Mouse (Mus musculus) inflammation-experienced regulatory T-cells, adult 6 months (primary cell): Measurements from ENCODE around the gene T2. TPM values are rescaled to one million over a fixed set of nuclear protein-coding genes. Genes with fewer than 3 reads are reported as not detected.

ENCODE experiments used
- ATAC-seq: one replicate; pipeline ENCODE4 v1.8.0; 2017
- polyA plus RNA-seq, 3 experiments: library from polyadenylated mRNA; unstranded; fragments of 100-300 nt; shearing (Covaris generic); gene quantifications; one replicate each; pipeline ENCODE4 v1.2.1; 2017

T2 gene
- polyA plus RNA-seq, 3 experiments from 2014 or later = 0.44 to 2.0 (median 1.4) TPM

- no peak for ATAC-seq
Measured at GRCm38 (mm10) chr17:8420739-8421138, 64.9 kb downstream of the T2 start.

DNA sequence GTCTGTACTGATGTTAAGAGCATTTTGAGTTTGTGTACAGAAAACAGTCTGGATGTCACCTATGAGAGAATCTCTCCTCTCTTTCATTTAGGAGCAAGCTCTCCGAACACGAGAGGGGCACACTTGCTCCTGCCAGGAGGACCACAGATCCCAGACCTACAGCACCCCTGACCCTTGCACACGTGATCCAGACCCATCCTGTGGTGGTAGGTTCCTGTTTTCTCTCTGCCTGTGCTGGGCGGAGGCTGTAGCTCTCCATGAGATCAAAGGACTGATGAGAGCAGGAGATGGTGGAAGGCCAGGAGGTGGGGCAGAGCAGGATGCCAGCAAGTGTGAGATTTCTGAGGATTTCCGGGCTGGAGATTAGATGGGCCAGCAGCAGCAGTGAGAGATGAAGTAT is 65.7 kb downstream of the T2 start:
- no peak for ATAC-seq

- ATAC-seq = no peak
Measured at GRCm38 (mm10) chr17:8423283-8423682, 67.5 kb downstream of the T2 start.

DNA sequence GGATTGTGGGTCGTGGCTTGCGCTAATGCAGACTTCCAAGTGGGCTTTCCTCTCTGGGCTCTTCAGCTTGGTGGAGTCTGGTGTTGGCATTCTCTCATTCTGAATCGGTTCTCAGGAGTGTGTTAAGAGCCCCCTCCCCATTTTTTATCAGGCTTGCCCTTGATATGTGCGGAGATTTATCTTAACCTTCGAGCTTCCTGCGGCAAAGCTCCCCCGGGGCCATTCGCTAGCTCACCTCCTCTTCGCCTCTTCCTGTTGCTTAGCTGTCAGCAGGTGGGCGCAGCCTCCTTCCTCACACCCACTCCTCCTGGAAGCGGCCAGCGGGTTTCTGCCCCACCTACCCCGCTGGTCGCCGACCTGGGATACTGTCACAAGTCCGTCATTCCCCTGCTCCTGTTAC is 73.6 kb downstream of the T2 start:
- no peak for ATAC-seq

DNA sequence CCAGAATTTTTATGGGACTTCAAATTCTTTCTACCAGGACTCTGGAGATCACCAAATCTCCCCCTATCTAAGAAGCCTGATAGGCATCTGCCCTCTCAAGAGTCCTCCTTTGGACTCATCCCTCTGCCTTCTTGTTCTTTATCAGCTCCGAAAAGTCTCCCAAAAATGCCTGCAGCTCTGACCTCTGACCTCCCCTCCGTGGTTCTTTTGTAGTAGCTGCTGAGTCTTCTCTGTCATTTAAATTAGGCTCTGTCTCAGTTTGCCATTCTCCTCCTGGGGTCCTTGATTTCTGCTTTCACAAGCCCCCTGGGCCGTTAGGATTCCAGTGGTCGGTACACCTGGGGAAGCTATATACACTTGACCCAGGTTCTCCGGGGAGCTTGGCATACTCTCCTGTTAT is 74.1 kb downstream of the T2 start:
- ATAC-seq = no peak

DNA sequence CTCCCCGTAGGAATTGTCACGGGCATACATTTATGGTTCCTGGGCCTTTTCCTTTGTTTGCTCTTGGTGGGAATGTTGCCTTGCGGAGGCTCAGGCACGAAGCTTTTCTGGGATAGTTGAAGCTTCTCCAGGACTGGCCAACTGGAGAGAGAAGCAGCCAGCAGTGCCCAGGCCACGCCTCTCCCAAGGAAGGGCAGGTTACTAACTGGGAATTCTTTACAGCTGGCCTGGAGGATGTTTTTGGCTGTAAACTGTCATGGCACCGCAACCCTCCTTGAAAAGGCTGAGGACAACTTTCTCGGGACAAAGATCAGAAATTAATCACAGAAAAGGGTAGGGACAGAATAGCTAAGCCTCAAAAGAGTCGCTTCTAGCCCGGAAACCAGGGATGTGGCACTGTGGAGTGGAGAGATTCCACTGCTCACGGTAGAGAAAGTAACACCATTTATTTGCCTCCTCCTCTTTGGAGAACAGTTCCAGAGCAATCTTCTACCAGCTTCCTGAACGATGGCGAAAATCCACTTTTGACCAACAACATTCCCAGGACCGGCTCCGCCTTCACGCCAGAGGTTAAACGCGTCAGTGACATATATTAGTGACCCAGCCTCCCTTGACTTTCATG is 76.5 kb downstream of the T2 start:
- ATAC-seq = no peak

DNA sequence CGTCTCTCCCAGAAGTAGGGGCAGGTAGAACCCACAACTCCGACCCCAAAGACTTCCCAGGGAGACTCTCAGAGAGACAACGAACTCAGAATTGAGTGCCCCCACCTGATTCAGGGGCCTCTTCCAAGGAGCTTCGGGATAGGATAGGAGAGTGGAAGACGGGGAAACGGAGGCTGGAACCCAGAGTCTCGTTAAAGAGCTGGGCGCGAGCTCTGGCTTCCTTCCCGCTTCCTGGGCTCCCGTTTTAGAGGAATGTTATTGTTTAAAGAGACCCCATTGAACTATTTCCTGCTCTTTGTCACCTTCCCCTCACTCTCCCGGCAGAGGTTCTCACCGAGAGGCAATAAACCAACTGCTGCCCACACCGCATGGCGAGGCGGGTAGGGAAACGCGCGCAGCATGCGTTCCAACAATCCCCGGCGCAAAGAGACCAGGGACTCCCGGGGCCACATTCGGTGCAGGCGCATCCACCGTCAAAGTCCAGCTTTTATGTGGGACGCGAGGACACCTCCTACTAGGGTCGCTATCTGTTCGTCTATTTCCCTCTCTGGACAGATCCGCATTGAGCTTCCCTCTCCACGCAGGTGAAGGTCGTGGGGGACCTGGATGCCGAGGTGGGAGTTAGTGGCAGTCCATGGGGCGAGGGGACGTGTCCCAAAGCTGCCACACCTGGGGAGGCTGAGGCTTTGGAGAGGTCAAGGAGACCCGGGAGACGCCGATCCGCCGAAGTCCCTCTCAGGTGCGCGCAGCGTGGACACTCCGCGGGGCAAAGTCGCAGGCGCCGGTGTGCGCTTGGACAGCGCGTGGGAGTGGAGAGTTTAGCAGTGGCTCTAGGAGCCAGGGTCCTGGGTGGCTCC is 77.6 kb downstream of the T2 start:
- no peak for ATAC-seq

DNA sequence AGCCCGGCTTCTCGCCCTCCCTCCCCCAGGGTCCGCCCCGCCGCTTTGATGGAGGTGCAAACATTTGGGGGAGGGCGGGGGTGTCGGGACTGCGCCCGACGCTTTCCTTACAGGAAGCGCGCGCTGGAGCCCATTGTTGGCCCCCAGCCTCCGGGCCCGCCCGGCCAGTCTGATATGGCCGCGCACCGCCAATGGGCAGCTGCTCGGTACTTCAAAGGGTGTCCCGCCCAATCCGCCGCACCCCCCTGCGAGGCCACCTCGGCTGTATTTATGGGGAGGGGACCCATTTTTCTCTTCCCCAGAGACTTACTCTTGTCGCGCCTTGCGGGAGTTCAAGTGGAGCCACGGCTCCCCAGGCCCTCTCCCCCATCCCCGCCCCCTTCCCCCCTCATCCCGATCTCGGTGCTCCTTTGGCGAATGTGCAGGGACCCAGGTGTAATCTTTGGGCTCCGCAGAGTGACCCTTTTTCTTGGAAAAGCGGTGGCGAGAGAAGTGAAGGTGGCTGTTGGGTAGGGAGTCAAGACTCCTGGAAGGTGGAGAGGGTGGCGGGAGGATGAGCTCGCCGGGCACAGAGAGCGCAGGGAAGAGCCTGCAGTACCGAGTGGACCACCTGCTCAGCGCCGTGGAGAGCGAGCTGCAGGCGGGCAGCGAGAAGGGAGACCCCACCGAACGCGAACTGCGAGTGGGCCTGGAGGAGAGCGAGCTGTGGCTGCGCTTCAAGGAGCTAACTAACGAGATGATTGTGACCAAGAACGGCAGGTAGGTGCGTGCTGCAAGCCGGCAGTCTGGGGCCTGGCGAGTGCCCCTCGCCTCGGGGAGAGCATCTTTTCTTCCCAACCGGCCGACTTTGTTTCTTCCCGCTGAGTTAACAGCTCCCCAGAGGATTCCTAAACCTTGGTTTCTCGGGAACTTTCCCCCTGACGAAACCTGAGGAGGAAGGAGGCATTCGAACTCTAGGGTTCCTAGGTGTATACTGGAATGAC is 78.5 kb downstream of the T2 start, which contains the start of gene T:
Gene T, plus strand, starts transcription at position 446 of the 983 bp plus-strand sequence.
- ATAC-seq = no peak

GRCm38 (mm10) chr17:8436184-8436583 is 80.4 kb downstream of the T2 start:
- ATAC-seq = no peak

DNA sequence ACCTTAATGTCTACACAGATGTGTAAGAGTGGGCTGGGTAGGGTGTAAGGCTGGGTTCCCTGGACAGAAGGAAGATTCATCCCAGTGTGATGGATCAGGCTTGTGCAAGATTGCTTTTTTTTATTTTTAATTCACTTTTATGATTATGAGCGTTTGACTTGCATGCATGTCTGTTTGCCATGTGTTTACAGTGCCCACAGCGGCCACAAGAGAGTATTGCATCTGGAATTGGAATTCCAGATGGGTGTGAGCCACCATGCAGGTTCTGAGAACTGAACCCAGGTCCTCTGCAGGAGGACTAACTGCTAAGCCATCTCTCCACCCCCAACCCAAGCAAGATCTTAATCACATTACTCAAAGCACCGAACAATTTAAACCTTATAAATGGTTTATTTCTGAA is 88.3 kb downstream of the T2 start:
- no peak for ATAC-seq

- ATAC-seq = no peak
Measured at GRCm38 (mm10) chr17:8447676-8448192, 91.9 kb downstream of the T2 start.

DNA sequence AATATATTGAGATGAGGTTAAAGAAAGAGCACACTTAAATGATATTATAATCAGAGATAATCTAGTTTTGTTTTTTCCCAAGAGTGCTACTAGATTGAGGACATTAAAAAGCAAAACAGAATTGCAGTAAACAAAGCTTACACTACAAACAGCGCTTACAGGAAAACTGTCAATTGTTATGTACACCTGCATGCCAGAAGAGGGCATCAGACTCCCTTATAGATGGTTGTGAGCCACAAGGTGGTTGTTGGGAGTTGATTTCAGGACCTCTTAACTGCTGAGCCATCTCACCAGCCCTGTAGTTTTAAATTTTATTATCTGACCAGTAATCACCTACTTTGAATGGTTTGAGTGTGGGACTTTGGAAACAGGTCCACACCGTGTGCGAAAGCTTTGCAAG is 92.5 kb downstream of the T2 start:
- ATAC-seq = no peak

DNA sequence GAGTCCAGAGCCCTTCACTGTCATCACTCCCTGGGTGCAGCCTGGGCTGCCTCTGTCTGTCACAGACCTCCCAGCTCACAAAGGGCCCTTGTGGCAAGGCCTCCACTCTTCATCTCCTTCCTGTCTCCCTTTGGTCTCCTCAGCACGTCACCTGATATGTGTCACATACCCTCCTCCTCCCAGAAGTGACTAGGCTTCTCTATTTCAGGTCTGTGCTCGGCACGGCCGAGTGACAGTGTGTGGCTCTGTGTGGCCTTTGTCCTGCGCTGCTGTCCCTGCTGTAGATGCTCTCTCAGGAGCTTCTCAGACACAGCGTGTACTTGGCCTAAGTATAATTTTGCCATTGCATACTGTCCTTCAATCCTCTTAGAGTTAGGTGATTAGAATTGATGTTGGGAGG is 99.4 kb downstream of the T2 start:
- no peak for ATAC-seq

DNA sequence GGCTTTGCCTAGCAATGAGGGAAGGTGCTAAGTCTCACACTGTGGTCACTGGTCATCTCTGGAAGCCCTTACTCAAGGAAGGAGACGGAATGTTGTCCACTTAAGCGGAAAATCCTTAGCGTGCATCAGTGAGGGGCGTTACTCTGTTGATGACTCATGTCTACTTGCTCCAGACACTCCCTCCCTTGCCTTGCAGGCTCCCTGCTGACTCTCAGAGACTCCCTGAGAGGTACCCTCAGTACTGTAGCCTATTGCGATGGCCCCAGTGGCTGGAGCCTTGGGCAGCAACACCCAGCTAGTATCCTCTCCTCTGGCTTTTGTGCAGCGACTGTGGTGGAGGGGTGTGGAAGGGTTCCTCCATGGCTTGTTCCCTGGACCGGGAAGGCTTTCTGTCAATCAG is 99.8 kb downstream of the T2 start:
- no peak for ATAC-seq

DNA sequence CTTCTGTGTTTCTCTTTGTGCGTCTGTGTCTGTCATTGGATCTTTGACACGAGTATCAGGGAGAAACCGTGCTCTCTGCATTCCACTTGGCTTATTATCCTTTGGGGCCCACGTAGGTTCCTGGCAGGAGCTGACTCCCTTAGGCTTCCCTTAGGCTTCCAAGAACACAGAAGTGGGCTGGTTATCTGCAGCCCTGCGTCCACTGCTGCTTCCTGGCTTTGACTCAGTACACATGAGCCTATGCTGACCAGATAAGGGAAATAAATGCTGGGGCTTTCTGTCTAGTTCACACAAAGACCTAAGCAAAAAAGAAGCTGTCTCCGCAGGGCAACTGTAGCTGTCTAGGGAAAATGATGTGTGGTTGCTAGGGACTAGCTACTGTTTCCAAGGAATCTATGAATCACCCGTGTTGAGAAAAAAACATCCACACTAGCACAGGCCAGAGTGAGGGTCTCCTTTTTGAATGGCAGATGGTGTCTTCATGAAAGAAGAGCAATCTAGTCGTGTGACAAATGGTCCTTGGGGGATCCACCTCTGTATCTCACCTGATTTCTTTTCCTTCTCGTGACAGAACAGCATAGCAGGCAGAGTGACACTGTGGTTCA is 101.2 kb downstream of the T2 start:
- ATAC-seq = no peak

- ATAC-seq = no peak
Measured at GRCm38 (mm10) chr17:8461568-8461967, 105.8 kb downstream of the T2 start.

DNA sequence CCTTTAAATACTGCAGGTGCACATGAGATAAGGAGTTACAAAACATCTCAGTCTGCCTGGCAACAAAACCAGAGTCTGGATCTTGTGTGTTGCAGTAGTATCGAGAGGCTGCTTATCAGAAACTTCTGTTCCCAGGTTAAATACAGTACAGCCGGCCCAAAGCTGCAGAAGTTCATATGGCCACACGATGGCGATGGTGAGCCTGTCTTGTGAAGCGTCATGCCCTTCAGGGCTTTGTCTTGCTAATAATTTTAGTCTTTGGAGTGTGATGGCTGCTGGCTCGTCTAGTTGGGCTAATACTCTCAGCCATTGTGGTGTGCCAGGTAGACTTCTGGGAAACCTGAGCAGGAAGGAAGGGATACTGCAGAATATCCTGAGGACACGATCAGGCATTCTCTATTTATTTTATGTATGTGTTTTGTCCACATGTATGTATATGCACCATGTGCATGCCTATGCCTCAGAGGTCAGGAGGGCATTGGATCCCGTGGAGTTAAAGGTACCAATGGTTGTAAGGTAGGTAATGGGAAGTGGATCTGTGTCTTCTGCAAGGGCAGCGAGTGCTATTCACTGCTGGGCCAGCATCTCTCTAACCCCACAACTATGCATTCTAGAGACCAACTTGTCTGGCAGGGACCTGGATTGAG is 107.8 kb downstream of the T2 start:
- ATAC-seq = peak; percentile 67

DNA sequence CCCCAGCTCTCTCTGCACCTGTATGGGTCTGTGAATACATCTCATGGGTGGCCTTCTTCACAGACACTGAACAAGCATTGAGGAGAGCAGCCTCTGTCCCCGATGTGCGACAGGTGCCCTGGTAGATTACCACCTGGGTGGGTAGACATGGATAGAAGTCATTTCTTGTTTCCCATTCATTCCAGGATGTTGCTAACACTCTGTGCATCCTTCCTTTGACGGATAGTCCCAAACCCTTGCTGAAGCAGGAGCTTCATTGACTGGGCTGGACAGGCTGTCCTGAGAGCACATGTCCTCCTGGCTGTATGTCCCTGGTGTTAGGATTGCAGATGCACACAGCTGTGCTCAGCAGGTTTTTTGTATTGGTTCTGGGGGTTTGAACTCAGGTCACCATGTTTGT is 112.0 kb downstream of the T2 start:
- no peak for ATAC-seq

GRCm38 (mm10) chr17:8468716-8469344 is 113.0 kb downstream of the T2 start:
- ATAC-seq = peak; percentile 80
